Mouse (Mus musculus) brain, embryonic 14.5 days (tissue): Measurements from ENCODE around the gene Cfl1. TPM values are rescaled to one million over a fixed set of nuclear protein-coding genes. Genes with fewer than 3 reads are reported as not detected.
A peak's percentile ranks its signal among the peaks of the same experiment; 100 is the strongest.

Experiments
- DNase-seq: peaks from one replicate; pipeline ENCODE4 v3.0.0-alpha.2; 2011; ENCODE audit warnings: low read depth
- CTCF ChIP-seq: fragments of 200-500 bp; IDR thresholded peaks from 2 replicates; pipeline ENCODE4 v1.5.1; 2012; ENCODE audit warnings: inconsistent platforms, mild to moderate bottlenecking, moderate library complexity, borderline replicate concordance; ENCODE audit not compliant: insufficient read depth, insufficient read length; ENCODE audit errors: extremely low read depth
- POLR2A ChIP-seq: fragments of 200-500 bp; IDR thresholded peaks from 2 replicates; pipeline ENCODE4 v1.6.1; 2012; ENCODE audit warnings: mild to moderate bottlenecking, inconsistent platforms, borderline replicate concordance; ENCODE audit not compliant: poor library complexity, insufficient read depth, insufficient read length, severe bottlenecking; ENCODE audit errors: extremely low read depth
- polyA plus RNA-seq: library from polyadenylated mRNA; depleted of rRNA; stranded (reverse); fragments of >200 nt; gene quantifications from 2 replicates; pipeline ENCODE4 v1.2.3, GENCODE M21; 2012; rRNA removed

Cfl1 gene
- polyA plus RNA-seq, 1 experiment: 1,637 TPM

DNA sequence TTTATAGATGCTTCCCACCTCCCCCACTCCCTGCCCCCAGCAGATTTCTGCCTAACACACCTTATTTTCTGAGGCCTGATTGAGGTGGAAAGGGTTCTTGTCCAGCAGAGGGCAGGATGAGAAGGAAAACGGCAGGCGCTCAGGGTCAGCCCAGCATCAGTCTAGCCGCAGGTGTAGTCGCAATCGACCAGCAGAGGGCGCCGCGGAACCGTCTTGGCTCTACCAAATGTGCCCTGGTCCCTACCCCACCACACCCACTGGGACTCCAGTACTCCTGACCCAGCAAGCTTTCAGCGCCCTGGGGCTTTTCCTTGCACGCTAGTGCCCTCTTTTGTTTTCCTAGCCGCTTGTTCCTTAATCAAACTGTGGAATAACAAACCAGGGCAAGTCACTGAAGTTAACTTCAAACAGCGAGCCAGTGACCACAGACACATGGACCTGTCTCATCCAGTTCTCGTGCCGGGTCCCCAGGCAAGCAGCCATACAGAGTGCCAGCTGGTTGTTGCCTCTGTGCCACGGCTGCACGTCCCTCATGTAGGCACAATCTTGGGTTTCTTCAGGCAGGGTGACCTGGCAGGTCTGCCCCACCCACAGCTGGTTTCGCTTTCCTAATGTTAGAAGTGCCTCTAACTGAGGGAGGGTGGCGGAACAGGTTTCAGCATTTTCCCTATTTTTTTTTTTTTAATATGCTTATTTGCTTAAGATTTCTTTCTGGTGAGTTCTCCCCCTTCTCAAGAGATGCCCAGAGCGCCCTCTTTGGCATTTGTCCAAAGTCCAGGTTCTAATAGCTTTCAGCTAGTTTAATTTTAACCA lies 39.3 kb downstream of the Cfl1 start:
- TF ChIP-seq POLR2A: no peak
- TF ChIP-seq CTCF: peak; percentile 98
- peak; percentile 90 for DNase-seq

DNA sequence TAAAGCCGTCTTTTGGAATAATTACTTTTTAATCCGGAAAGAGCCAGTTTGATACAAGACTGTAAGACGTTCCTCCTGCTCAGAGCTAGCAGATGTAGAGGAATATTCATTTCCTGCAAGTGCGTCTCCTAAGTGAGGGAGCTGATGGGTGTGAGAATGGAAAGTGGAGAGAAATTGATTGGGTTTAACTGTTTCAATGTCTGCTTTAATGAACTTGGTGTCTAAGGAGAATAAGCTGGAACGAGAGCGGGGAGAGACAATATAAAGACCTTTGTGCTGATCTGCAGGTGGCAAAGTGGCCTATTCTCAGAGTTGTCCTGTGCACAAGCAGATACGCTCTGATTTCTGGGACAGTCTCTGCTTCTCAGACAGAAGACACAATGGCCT lies 39.9 kb downstream of the Cfl1 start:
- DNase-seq: peak; percentile 39
- TF ChIP-seq CTCF (no peak), POLR2A (no peak)

DNA sequence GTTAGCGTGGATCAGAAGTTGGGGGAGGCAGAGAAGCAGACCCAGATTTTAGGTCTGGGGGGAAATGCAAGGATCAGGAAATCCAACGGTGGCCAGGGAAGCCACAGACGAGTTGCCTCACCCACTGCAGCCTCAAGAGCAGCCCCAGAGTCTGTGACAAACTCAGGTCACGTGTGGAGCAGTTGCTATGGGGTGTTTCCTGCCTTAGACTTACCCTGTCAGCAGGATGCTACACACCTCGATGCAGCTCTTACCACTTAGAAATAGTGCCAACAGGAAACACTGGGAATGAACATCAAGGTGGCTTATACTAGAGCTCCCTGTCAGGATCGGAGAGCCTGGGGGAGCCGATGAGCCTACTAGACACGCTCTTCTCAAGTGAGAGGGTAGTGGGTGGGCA lies 42.3 kb downstream of the Cfl1 start:
- no peak for TF ChIP-seq POLR2A
- TF ChIP-seq CTCF: no peak
- no peak for DNase-seq

DNA sequence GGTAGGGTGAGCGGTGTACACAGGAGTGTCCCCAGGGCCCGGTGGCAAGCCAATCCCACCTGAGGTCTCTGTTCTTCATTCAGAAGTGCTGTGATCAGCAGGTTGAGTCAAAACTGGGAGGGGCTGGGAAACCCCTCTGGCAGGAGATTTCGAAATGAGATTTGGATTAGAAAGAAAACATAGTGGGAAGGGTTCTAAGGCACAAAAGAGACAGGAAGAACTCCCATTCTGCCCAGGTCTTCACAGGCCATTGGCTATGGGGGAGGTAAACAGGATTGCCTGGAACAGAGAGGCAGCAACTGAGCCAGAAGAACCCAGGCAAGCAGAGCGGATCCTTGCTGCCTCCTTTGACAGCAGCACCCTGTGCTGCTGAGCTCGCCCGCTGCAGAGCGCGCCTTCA lies 48.5 kb downstream of the Cfl1 start:
- TF ChIP-seq POLR2A (no peak), CTCF (no peak)
- no peak for DNase-seq

DNA sequence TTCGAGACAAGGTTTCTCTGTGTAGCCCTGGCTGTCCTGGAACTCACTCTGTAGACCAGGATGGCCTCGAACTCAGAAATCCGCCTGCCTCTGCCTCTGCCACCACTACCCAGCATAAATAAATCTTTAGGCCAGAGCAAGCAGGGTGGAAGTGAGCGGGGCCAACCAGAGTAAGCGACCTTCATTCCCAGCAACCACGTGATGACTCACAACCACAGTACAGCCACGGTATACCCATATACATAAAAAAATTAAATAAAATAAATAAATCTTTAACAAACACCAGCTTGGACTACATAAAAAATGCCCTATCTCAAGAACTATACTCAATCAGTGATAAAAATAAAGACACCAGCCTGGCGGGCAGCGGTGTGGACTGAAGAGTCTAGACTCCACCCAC lies 53.1 kb downstream of the Cfl1 start:
- no peak for DNase-seq
- TF ChIP-seq CTCF: no peak
- TF ChIP-seq POLR2A: no peak

DNA sequence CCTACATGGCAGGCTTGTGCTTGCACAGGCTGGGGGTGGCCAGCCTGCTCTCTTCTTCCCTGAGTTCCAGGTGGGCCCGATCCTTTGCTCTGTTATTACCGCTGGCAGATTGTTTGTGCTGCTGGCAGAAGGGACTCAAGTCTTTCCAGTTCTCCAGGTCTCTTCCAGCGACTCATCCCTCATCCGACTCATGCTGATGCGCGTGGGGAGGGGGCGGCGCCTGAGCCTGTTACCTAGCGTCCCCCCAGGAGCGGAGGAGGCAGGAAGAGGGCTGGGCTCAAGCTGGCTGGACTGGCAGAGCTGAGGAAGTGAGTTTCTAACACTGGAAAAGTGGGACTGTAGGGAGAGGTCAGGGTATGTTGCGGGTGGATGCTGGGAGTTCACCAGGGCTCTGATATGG lies 53.8 kb downstream of the Cfl1 start:
- TF ChIP-seq CTCF (no peak), POLR2A (no peak)

More for the DNA sequence above, 53.8 kb downstream of the Cfl1 start:
- no peak for DNase-seq

Other genes starting within 250 kb of the Cfl1 start
- gene Pacs1, start 217.3 kb upstream of the Cfl1 start, polyA plus RNA-seq: 50.2 and 71.6 TPM in 2 replicates
- 178 and 192 TPM in 2 replicates for gene Sf3b2, start 195.0 kb upstream of the Cfl1 start, polyA plus RNA-seq
- gene Gal3st3, start 192.1 kb upstream of the Cfl1 start, polyA plus RNA-seq: 45.5 and 55.4 TPM in 2 replicates
- gene Catsper1, start 154.7 kb upstream of the Cfl1 start, polyA plus RNA-seq: not detected in 2 replicates
- gene Cst6, start 140.9 kb upstream of the Cfl1 start, polyA plus RNA-seq: 1.3 and 1.6 TPM in 2 replicates
- 37.2 and 38.4 TPM in 2 replicates for gene Eif1ad, start 123.7 kb upstream of the Cfl1 start, polyA plus RNA-seq
- gene Banf1, start 123.3 kb upstream of the Cfl1 start, polyA plus RNA-seq: 181 and 258 TPM in 2 replicates
- gene Sart1, start 101.8 kb upstream of the Cfl1 start, polyA plus RNA-seq: 40.9 and 65.0 TPM in 2 replicates
- gene Tsga10ip, start 87.9 kb upstream of the Cfl1 start, polyA plus RNA-seq: 0.04 and 0.20 TPM in 2 replicates
- gene Drap1, start 65.5 kb upstream of the Cfl1 start, polyA plus RNA-seq: 224 and 257 TPM in 2 replicates
- gene AI837181, start 65.3 kb upstream of the Cfl1 start, polyA plus RNA-seq: 86.4 and 106 TPM in 2 replicates
- not detected in 2 replicates for gene Fosl1, start 42.9 kb upstream of the Cfl1 start, polyA plus RNA-seq
- 9.6 and 12.1 TPM in 2 replicates for gene Ccdc85b, start 32.6 kb upstream of the Cfl1 start, polyA plus RNA-seq
- 179 and 266 TPM in 2 replicates for gene Fibp, start 29.8 kb upstream of the Cfl1 start, polyA plus RNA-seq
- gene Ctsw, start 21.9 kb upstream of the Cfl1 start, polyA plus RNA-seq: 2.9 and 3.7 TPM in 2 replicates
- 47.7 and 58.5 TPM in 2 replicates for gene Efemp2, start 16.5 kb upstream of the Cfl1 start, polyA plus RNA-seq
- 46.4 and 73.2 TPM in 2 replicates for gene Mus81, start 2.1 kb upstream of the Cfl1 start, polyA plus RNA-seq
- 2.5 and 4.7 TPM in 2 replicates for gene 1700020D05Rik, start 13.3 kb downstream of the Cfl1 start, polyA plus RNA-seq
- 92.3 and 123 TPM in 2 replicates for gene Snx32, start 20.1 kb downstream of the Cfl1 start, polyA plus RNA-seq
- 0.31 and 0.42 TPM in 2 replicates for gene Ovol1, start 70.2 kb downstream of the Cfl1 start, polyA plus RNA-seq
- gene Ap5b1, start 77.6 kb downstream of the Cfl1 start, polyA plus RNA-seq: 2.6 and 4.5 TPM in 2 replicates
- gene Rnaseh2c, start 111.4 kb downstream of the Cfl1 start, polyA plus RNA-seq: 62.0 and 111 TPM in 2 replicates
- 163 and 181 TPM in 2 replicates for gene Kat5, start 119.8 kb downstream of the Cfl1 start, polyA plus RNA-seq
- 44.7 and 47.0 TPM in 2 replicates for gene Rela, start 147.0 kb downstream of the Cfl1 start, polyA plus RNA-seq
- gene Sipa1, start 173.3 kb downstream of the Cfl1 start, polyA plus RNA-seq: 30.8 and 32.5 TPM in 2 replicates
- gene Map3k11, start 198.3 kb downstream of the Cfl1 start, polyA plus RNA-seq: 21.6 and 22.9 TPM in 2 replicates
- 95.9 and 120 TPM in 2 replicates for gene Pcnx3, start 198.5 kb downstream of the Cfl1 start, polyA plus RNA-seq
- gene Kcnk7, start 213.9 kb downstream of the Cfl1 start, polyA plus RNA-seq: 0.13 TPM in 1 of 2 replicates, not detected in the other
- 18.3 and 20.4 TPM in 2 replicates for gene Ehbp1l1, start 235.9 kb downstream of the Cfl1 start, polyA plus RNA-seq
- 258 and 404 TPM in 2 replicates for gene Fam89b, start 239.2 kb downstream of the Cfl1 start, polyA plus RNA-seq